13 mouse cellular contexts compared by ENCODE assay signal in the genomic region with DNA sequence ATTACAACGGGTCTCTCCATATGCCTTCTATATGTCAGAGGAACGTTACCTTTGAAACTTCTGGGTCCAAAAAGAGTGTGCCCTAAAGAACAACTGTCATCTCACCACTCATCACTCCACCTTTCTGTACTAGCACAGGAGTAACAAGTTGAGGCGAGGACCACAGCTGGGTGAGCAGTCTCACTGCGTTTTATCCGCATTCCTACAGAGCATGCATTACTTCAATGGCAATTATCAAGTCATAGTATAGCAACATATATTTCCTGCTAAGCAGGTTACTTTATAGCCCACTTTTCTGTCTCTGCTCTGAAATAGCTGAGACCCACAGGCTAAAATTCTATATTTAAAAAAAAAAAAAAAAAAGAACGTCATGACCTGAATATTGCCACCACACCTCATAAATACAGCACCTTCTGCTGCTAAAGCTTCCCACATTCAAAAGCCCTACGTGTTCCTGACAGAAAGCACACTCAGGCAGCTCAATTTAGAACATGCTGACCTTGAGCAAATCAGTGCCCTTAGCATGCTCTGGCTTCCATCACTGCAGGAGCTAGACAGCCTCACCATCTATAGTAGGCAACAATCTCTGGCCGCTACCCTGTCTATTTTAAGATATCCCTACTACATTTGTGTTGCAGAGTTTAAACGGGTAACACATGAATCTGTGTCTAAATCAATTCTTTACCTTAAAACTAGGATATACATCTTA. TPM values are rescaled to one million over a fixed set of nuclear protein-coding genes. Genes with fewer than 3 reads are reported as not detected.
A peak's percentile ranks its signal among the peaks of the same experiment; 100 is the strongest.
DNase-seq lines count a peak whose midpoint lies in the region; ATAC-seq and TF ChIP-seq lines count a peak whose summit lies in the region.
"Had no signal": no experiment of that assay in that cellular context is flagged by ENCODE, and none has a peak within 500 bp of the region (broad histone marks: within the 10 kb centered on the region; RNA-seq: fewer than 3 reads in every experiment).

No protein-coding gene starts in this region.

- H3K4me2 ChIP-seq in intestine, embryonic 14.5 days (ENCODE audit: low read length), result no peak overlapping the region
- no peak overlapping the region for H3K4me2 ChIP-seq in intestine, postnatal 0 days (replicated peaks; ENCODE audit: low read depth)
- H3K4me2 ChIP-seq in embryonic facial prominence, embryonic 14.5 days (ENCODE audit: low read depth, low read length), result no peak overlapping the region
- 0 out of 2 replicates have a peak overlapping the region, but pooled peaks have one; percentile 9 for H3K4me2 ChIP-seq in limb, embryonic 13.5 days (replicated peaks)
- H3K4me2 ChIP-seq: kidney, embryonic 15.5 days had no signal

- H3K4me3 ChIP-seq in intestine, embryonic 14.5 days (ENCODE audit: low read depth, low read length), result no peak overlapping the region
- no peak overlapping the region for H3K4me3 ChIP-seq in intestine, postnatal 0 days (ENCODE audit: low read depth, low read length)
- H3K4me3 ChIP-seq in embryonic facial prominence, embryonic 14.5 days (ENCODE audit: low read depth, low read length), result no peak overlapping the region
- no peak overlapping the region for H3K4me3 ChIP-seq in limb, embryonic 13.5 days
- H3K4me3 ChIP-seq: kidney, embryonic 15.5 days had no signal

- H3K9ac ChIP-seq in intestine, embryonic 14.5 days (ENCODE audit: low read length), result no peak overlapping the region
- no peak overlapping the region for H3K9ac ChIP-seq in intestine, postnatal 0 days (ENCODE audit: low read depth, low read length)
- no peak overlapping the region for H3K9ac ChIP-seq in embryonic facial prominence, embryonic 14.5 days (ENCODE audit: low read depth, low read length)
- H3K9ac ChIP-seq in limb, embryonic 13.5 days, result no peak overlapping the region
- H3K9ac ChIP-seq: kidney, embryonic 15.5 days had no signal

- peaks cover 9% of the 10 kb centered on the region; the same call in 1 of the 2 replicates for H3K36me3 ChIP-seq in intestine, embryonic 14.5 days (ENCODE audit: control insufficient read depth, insufficient read depth, low read length)
- H3K36me3 ChIP-seq in intestine, postnatal 0 days (ENCODE audit: control insufficient read depth, insufficient read depth), result no peaks in the 10 kb centered on the region
- H3K36me3 ChIP-seq in embryonic facial prominence, embryonic 14.5 days (ENCODE audit: control insufficient read depth, insufficient read depth, low read length), result peaks cover 15% of the 10 kb centered on the region
- peaks cover 10% of the 10 kb centered on the region for H3K36me3 ChIP-seq in limb, embryonic 13.5 days

- no peak for DNase-seq in intestine, embryonic 14.5 days (ENCODE audit: low spot score)
- DNase-seq in embryonic facial prominence, embryonic 14.5 days (ENCODE audit: low spot score), result peak; percentile 30
- DNase-seq in heart, adult 9 months (ENCODE audit: low spot score in 2 of 2), result peak; percentile 68 to 69
- no peak for DNase-seq in MN1 (ENCODE audit: low spot score)
- DNase-seq: cerebellum, adult 11-12 months; left cerebral cortex, postnatal 4 days; thymus, adult 18-20 months had no signal

- ATAC-seq in intestine, embryonic 14.5 days (replicated peaks; ENCODE audit: low FRiP score, low TSS enrichment, low read depth), result no peak
- ATAC-seq in intestine, postnatal 0 days, result no peak
- ATAC-seq in embryonic facial prominence, embryonic 14.5 days (ENCODE audit: low read depth), result no peak
- peak; percentile 72; the same call in 1 of the 2 replicates for ATAC-seq in limb, embryonic 13.5 days (ENCODE audit: low FRiP score, low read depth)
- no peak for ATAC-seq in megakaryocyte progenitor cell, adult 5-6 weeks (replicated peaks; ENCODE audit: poor library complexity)

- no peaks in the 10 kb centered on the region for H3K9me3 ChIP-seq in intestine, embryonic 14.5 days (ENCODE audit: control insufficient read depth, low read length)
- no peaks in the 10 kb centered on the region for H3K9me3 ChIP-seq in intestine, postnatal 0 days (ENCODE audit: control insufficient read depth)
- no peaks in the 10 kb centered on the region for H3K9me3 ChIP-seq in embryonic facial prominence, embryonic 14.5 days (ENCODE audit: control insufficient read depth, low read length)
- no peaks in the 10 kb centered on the region for H3K9me3 ChIP-seq in limb, embryonic 13.5 days
- H3K9me3 ChIP-seq: kidney, embryonic 15.5 days had no signal

- peak overlapping the region; percentile 11; the same call in 1 of the 2 replicates for H3K27ac ChIP-seq in intestine, embryonic 14.5 days (ENCODE audit: low read depth)
- H3K27ac ChIP-seq in intestine, postnatal 0 days (ENCODE audit: low read depth, low read length), result no peak overlapping the region
- H3K27ac ChIP-seq in embryonic facial prominence, embryonic 14.5 days (replicated peaks; ENCODE audit: low read depth, low read length), result no peak overlapping the region
- H3K27ac ChIP-seq in limb, embryonic 13.5 days, result no peak overlapping the region
- H3K27ac ChIP-seq: kidney, embryonic 15.5 days; macrophage had no signal

- no peak for TF ChIP-seq CTCF in intestine, postnatal 0 days (IDR thresholded peaks at IDR 0.05; ENCODE audit: low read depth)

- WGBS in intestine, embryonic 14.5 days, result 43% methylated on average over 9 of the region's 9 CpGs
- whole genome bisulfite sequencing in intestine, postnatal 0 days, result 60% methylated on average over 9 of the region's 9 CpGs
- 66% methylated on average over 9 of the region's 9 CpGs for WGBS in embryonic facial prominence, embryonic 14.5 days
- WGBS in limb, embryonic 13.5 days, result 33% methylated on average over 9 of the region's 9 CpGs

- peaks cover 20% of the 10 kb centered on the region; the same call in 1 of the 2 replicates for H3K4me1 ChIP-seq in intestine, embryonic 14.5 days (replicated peaks; ENCODE audit: control insufficient read depth, insufficient read depth, low read length)
- H3K4me1 ChIP-seq in intestine, postnatal 0 days (replicated peaks; ENCODE audit: control insufficient read depth, insufficient read depth, low read length), result no peaks in the 10 kb centered on the region
- peaks cover 3% of the 10 kb centered on the region; the same call in 1 of the 2 replicates for H3K4me1 ChIP-seq in embryonic facial prominence, embryonic 14.5 days (ENCODE audit: control insufficient read depth, insufficient read depth, low read length)
- peaks cover 15% of the 10 kb centered on the region for H3K4me1 ChIP-seq in limb, embryonic 13.5 days

- H3K27me3 ChIP-seq in intestine, embryonic 14.5 days (replicated peaks; ENCODE audit: control insufficient read depth, insufficient read depth, low read length), result no peaks in the 10 kb centered on the region
- no peaks in the 10 kb centered on the region for H3K27me3 ChIP-seq in intestine, postnatal 0 days (replicated peaks; ENCODE audit: control insufficient read depth, insufficient read depth, low read length)
- no peaks in the 10 kb centered on the region for H3K27me3 ChIP-seq in embryonic facial prominence, embryonic 14.5 days (replicated peaks; ENCODE audit: control insufficient read depth, insufficient read depth, low read length)
- no peaks in the 10 kb centered on the region for H3K27me3 ChIP-seq in limb, embryonic 13.5 days
- H3K27me3 ChIP-seq: kidney, embryonic 15.5 days had no signal

RNA-seq across cellular contexts. Expression of gene Hipk3, which starts 27.2 kb away (rescaled TPM):
- 22.5 and 22.8 TPM in 2 replicates for polyA plus RNA-seq in intestine, embryonic 14.5 days (2014; fragmentation: Nextera tagmentation; extraction: Ambion mirVana)
- 10.1 and 10.7 TPM in 2 replicates for polyA plus RNA-seq in intestine, postnatal 0 days (2015; fragmentation: Nextera tagmentation; extraction: Ambion mirVana)
- 29.7 and 33.1 TPM in 2 replicates for polyA plus RNA-seq in embryonic facial prominence, embryonic 14.5 days (2014; fragmentation: Nextera tagmentation; extraction: Ambion mirVana)
- 13.9 and 14.1 TPM in 2 replicates for polyA plus RNA-seq in limb, embryonic 13.5 days (2015; fragmentation: Nextera tagmentation; extraction: Ambion mirVana)
- 52.1 and 52.7 TPM in 2 replicates for total RNA-seq in megakaryocyte progenitor cell, adult 5-6 weeks (2015)
- 36.9 and 40.1 TPM in 2 replicates for total RNA-seq in megakaryocyte progenitor cell, adult 5-6 weeks (2017)

RNA-seq across cellular contexts. Expression of gene D430041D05Rik, which starts 56.2 kb away (rescaled TPM):
- 0.35 and 0.39 TPM in 2 replicates for polyA plus RNA-seq in intestine, embryonic 14.5 days (2014; fragmentation: Nextera tagmentation; extraction: Ambion mirVana)
- polyA plus RNA-seq in intestine, postnatal 0 days (2015; fragmentation: Nextera tagmentation; extraction: Ambion mirVana), result 0.05 and 0.07 TPM in 2 replicates
- 0.84 and 1.0 TPM in 2 replicates for polyA plus RNA-seq in embryonic facial prominence, embryonic 14.5 days (2014; fragmentation: Nextera tagmentation; extraction: Ambion mirVana)
- 0.94 and 0.97 TPM in 2 replicates for polyA plus RNA-seq in limb, embryonic 13.5 days (2015; fragmentation: Nextera tagmentation; extraction: Ambion mirVana)
- not detected in 2 replicates for total RNA-seq in megakaryocyte progenitor cell, adult 5-6 weeks (2015)
- not detected in 2 replicates for total RNA-seq in megakaryocyte progenitor cell, adult 5-6 weeks (2017)
- total RNA-seq: hematopoietic stem cell, adult 5-6 weeks had no signal
- polyA plus RNA-seq: macrophage had no signal

Comparison
In these comparisons a context has a peak if more than half of its experiments do, and no peak if none do; other contexts are left out.
1. DNase-seq: peak in embryonic facial prominence, embryonic 14.5 days (single experiment) and heart, adult 9 months (2 of 2); none in intestine, embryonic 14.5 days (single experiment) and MN1 (single experiment).